Mouse (Mus musculus) lung, embryonic 16.5 days (tissue): Measurements from ENCODE around the gene Bcar1. TPM values are rescaled to one million over a fixed set of nuclear protein-coding genes. Genes with fewer than 3 reads are reported as not detected.
A peak's percentile ranks its signal among the peaks of the same experiment; 100 is the strongest.

ENCODE experiments used
- ATAC-seq: fragments of 200-750 bp; cut with Nextera tagmentation; 2 replicates; pipeline ENCODE4 v1.8.0; 2017; ENCODE audit warnings: low read depth, mild to moderate bottlenecking, moderate library complexity
- H3K27ac ChIP-seq: fragments of 300-500 bp; sonication (generic); 2 replicates; pipeline ENCODE4 v1.5.1; 2014; ENCODE audit warnings: mild to moderate bottlenecking, control low read depth, low read length
- H3K27me3 ChIP-seq: fragments of 300-500 bp; sonication (generic); 2 replicates; pipeline ENCODE4 v1.6.1; 2014; ENCODE audit warnings: low read depth, low read length, mixed read lengths; ENCODE audit not compliant: control insufficient read depth, insufficient read depth
- H3K36me3 ChIP-seq: fragments of 300-500 bp; sonication (generic); 2 replicates; pipeline ENCODE4 v1.6.1; 2014; ENCODE audit warnings: low read length; ENCODE audit not compliant: control insufficient read depth, insufficient read depth
- H3K4me1 ChIP-seq: fragments of 300-500 bp; sonication (generic); replicated peaks from 2 replicates; pipeline ENCODE4 v1.6.1; 2014; ENCODE audit warnings: low read length, mixed read lengths; ENCODE audit not compliant: control insufficient read depth, insufficient read depth
- H3K4me2 ChIP-seq: fragments of 300-500 bp; sonication (generic); 2 replicates; pipeline ENCODE4 v1.6.1; 2014; ENCODE audit warnings: low read depth, low read length, control low read depth
- H3K4me3 ChIP-seq: fragments of 300-500 bp; sonication (generic); 2 replicates; pipeline ENCODE4 v1.5.1; 2014; ENCODE audit warnings: mild to moderate bottlenecking, low read length, control low read depth
- H3K9ac ChIP-seq: fragments of 300-500 bp; sonication (generic); 2 replicates; pipeline ENCODE4 v1.6.1; 2014; ENCODE audit warnings: low read length, control low read depth
- H3K9me3 ChIP-seq: fragments of 300-500 bp; sonication (generic); 2 replicates; pipeline ENCODE4 v1.6.1; 2016; ENCODE audit warnings: low read length; ENCODE audit not compliant: control insufficient read depth
- WGBS: fragments of 180-500 bp; shearing (Covaris S2); extraction: QIAGEN DNeasy Blood & Tissue Kit; methylation state at CpG from one replicate; pipeline ENCODE4 v1.1.7; 2014; 5-methylcytosine and 5-hydroxymethylcytosine counted together
- polyA plus RNA-seq: library from polyadenylated mRNA; unstranded; fragments of >200 nt; fragmentation: Nextera tagmentation; extraction: Ambion mirVana; gene quantifications from 2 replicates; pipeline ENCODE4 v1.2.1, GENCODE M21; 2015

Bcar1 gene
- polyA plus RNA-seq, 1 experiment from 2014 or later: 52.1 TPM

- H3K9ac ChIP-seq: peak overlapping the region; percentile 38
- peaks cover 79% of the 10 kb centered on the region for H3K4me1 ChIP-seq
- H3K4me3 ChIP-seq: no peak overlapping the region
- H3K36me3 ChIP-seq: no peaks in the 10 kb centered on the region
- H3K4me2 ChIP-seq: peak overlapping the region; percentile 4; the same call in 1 of the 2 replicates
- no peaks in the 10 kb centered on the region for H3K9me3 ChIP-seq
- no peaks in the 10 kb centered on the region for H3K27me3 ChIP-seq
- H3K27ac ChIP-seq: peak overlapping the region; percentile 95
- no peak for ATAC-seq
- 59% methylated on average over 4 of the region's 4 CpGs for WGBS
Measured at GRCm38 (mm10) chr8:111735791-111736190, 7.8 kb downstream of the Bcar1 start.

GRCm38 (mm10) chr8:111735335-111735761 lies 8.3 kb downstream of the Bcar1 start:
- Histone ChIP-seq H3K9me3 (no peaks in the 10 kb centered on the region), H3K27me3 (no peaks in the 10 kb centered on the region), H3K4me3 (no peak overlapping the region), H3K36me3 (no peaks in the 10 kb centered on the region), H3K4me2 (peak overlapping the region; percentile 38), H3K9ac (peak overlapping the region; percentile 38), H3K27ac (peak overlapping the region; percentile 95), H3K4me1 (peaks cover 79% of the 10 kb centered on the region)
- ATAC-seq: no peak
- WGBS: 52% methylated on average over 8 of the region's 8 CpGs

- Histone ChIP-seq H3K4me3 (no peak overlapping the region), H3K4me1 (peaks cover 79% of the 10 kb centered on the region), H3K9me3 (no peaks in the 10 kb centered on the region), H3K9ac (peak overlapping the region; percentile 38), H3K4me2 (peak overlapping the region; percentile 38), H3K27ac (peak overlapping the region; percentile 95), H3K27me3 (no peaks in the 10 kb centered on the region), H3K36me3 (no peaks in the 10 kb centered on the region)
- WGBS: 25% methylated on average over 6 of the region's 6 CpGs
- ATAC-seq: no peak
Measured at GRCm38 (mm10) chr8:111734244-111734960, 9.2 kb downstream of the Bcar1 start.

GRCm38 (mm10) chr8:111733581-111734243 lies 9.9 kb downstream of the Bcar1 start:
- Histone ChIP-seq H3K9me3 (no peaks in the 10 kb centered on the region), H3K4me1 (peaks cover 79% of the 10 kb centered on the region), H3K4me3 (no peak overlapping the region), H3K4me2 (peak overlapping the region; percentile 27), H3K27ac (peak overlapping the region; percentile 95), H3K27me3 (no peaks in the 10 kb centered on the region), H3K9ac (peak overlapping the region; percentile 91), H3K36me3 (no peaks in the 10 kb centered on the region)
- ATAC-seq: peak; percentile 1; the same call in 1 of the 2 replicates
- WGBS: 5% methylated on average over 5 of the region's 5 CpGs

- 18% methylated on average over 10 of the region's 10 CpGs for WGBS
- peak; percentile 18 for ATAC-seq
- Histone ChIP-seq H3K36me3 (no peaks in the 10 kb centered on the region), H3K4me2 (peak overlapping the region; percentile 88), H3K9me3 (no peaks in the 10 kb centered on the region), H3K4me1 (peaks cover 83% of the 10 kb centered on the region), H3K9ac (peak overlapping the region; percentile 91), H3K27ac (peak overlapping the region; percentile 95), H3K27me3 (no peaks in the 10 kb centered on the region), H3K4me3 (peak overlapping the region; percentile 79)
Measured at GRCm38 (mm10) chr8:111732406-111733085, 11.1 kb downstream of the Bcar1 start.

GRCm38 (mm10) chr8:111732004-111732403 lies 11.6 kb downstream of the Bcar1 start:
- ATAC-seq: peak; percentile 93
- Histone ChIP-seq H3K27ac (peak overlapping the region; percentile 95), H3K4me2 (peak overlapping the region; percentile 88), H3K27me3 (no peaks in the 10 kb centered on the region), H3K36me3 (no peaks in the 10 kb centered on the region), H3K9me3 (no peaks in the 10 kb centered on the region), H3K4me3 (peak overlapping the region; percentile 79), H3K4me1 (peaks cover 86% of the 10 kb centered on the region), H3K9ac (peak overlapping the region; percentile 91)
- 0% methylated on average over 20 of the region's 41 CpGs for WGBS

- Histone ChIP-seq H3K27ac (peak overlapping the region; percentile 93), H3K9ac (peak overlapping the region; percentile 91), H3K4me3 (peak overlapping the region; percentile 79), H3K9me3 (no peaks in the 10 kb centered on the region), H3K4me1 (peaks cover 86% of the 10 kb centered on the region), H3K36me3 (no peaks in the 10 kb centered on the region), H3K27me3 (no peaks in the 10 kb centered on the region), H3K4me2 (peak overlapping the region; percentile 88)
- WGBS: under 1% methylated on average over 37 of the region's 39 CpGs
- ATAC-seq: peak; percentile 13
Measured at GRCm38 (mm10) chr8:111731231-111731977, 12.2 kb downstream of the Bcar1 start.

GRCm38 (mm10) chr8:111729233-111730170 lies 14.1 kb downstream of the Bcar1 start:
- ATAC-seq: no peak
- no peaks in the 10 kb centered on the region for H3K36me3 ChIP-seq
- H3K9ac ChIP-seq: peak overlapping the region; percentile 91
- no peak overlapping the region for H3K4me3 ChIP-seq
- no peaks in the 10 kb centered on the region for H3K27me3 ChIP-seq
- H3K9me3 ChIP-seq: no peaks in the 10 kb centered on the region
- H3K4me1 ChIP-seq: peaks cover 73% of the 10 kb centered on the region
- peak overlapping the region; percentile 63 for H3K27ac ChIP-seq
- peak overlapping the region; percentile 88 for H3K4me2 ChIP-seq
- 45% methylated on average over 7 of the region's 7 CpGs for WGBS
